Mouse (Mus musculus): ENCODE measurements at regions not wholly inside any gene's neighbourhood (a gene's known extent, or its start where the extent isn't known, plus 50 kb on each side); places are given as distances from the start of the nearest gene placed in this dataset.

GRCm38 (mm10) chr13:80981201-80981600, 98.0 kb downstream of the Arrdc3 start:
- Histone ChIP-seq H3K9me3 (ENCODE audit: control insufficient read depth, low read length) (no peaks in the 10 kb centered on the region), H3K27me3 (replicated peaks; ENCODE audit: control insufficient read depth, insufficient read depth, low read length) (no peaks in the 10 kb centered on the region), H3K4me3 (ENCODE audit: low read depth, low read length) (no peak overlapping the region), H3K4me1 (replicated peaks; ENCODE audit: control insufficient read depth, insufficient read depth, low read length) (no peaks in the 10 kb centered on the region), H3K4me2 (ENCODE audit: low read length) (no peak overlapping the region), H3K27ac (ENCODE audit: low read depth) (no peak overlapping the region), H3K9ac (ENCODE audit: low read length) (no peak overlapping the region), H3K36me3 (ENCODE audit: control insufficient read depth, insufficient read depth, low read length) (no peaks in the 10 kb centered on the region)
- WGBS: 81% methylated on average over 2 of the region's 2 CpGs
- DNase-seq (ENCODE audit: low spot score): no peak
- ATAC-seq (replicated peaks; ENCODE audit: low FRiP score, low TSS enrichment, low read depth): no peak

GRCm38 (mm10) chr13:80986657-80987056, 103.5 kb downstream of the Arrdc3 start:
- ATAC-seq (replicated peaks; ENCODE audit: low FRiP score, low TSS enrichment, low read depth): no peak
- no peak overlapping the region for H3K4me2 ChIP-seq (ENCODE audit: low read length)

GRCm38 (mm10) chr13:80989756-80990155, 106.6 kb downstream of the Arrdc3 start:
- H3K4me1 ChIP-seq (replicated peaks; ENCODE audit: control insufficient read depth, insufficient read depth, low read length): no peaks in the 10 kb centered on the region
- ATAC-seq (replicated peaks; ENCODE audit: low FRiP score, low TSS enrichment, low read depth): no peak
- no peaks in the 10 kb centered on the region for H3K36me3 ChIP-seq (ENCODE audit: control insufficient read depth, insufficient read depth, low read length)
- H3K27ac ChIP-seq (ENCODE audit: low read depth): no peak overlapping the region
- 76% methylated on average over 5 of the region's 5 CpGs for WGBS
- H3K9ac ChIP-seq (ENCODE audit: low read length): no peak overlapping the region
- H3K4me2 ChIP-seq (ENCODE audit: low read length): no peak overlapping the region
- H3K4me3 ChIP-seq (ENCODE audit: low read depth, low read length): no peak overlapping the region
- H3K27me3 ChIP-seq (replicated peaks; ENCODE audit: control insufficient read depth, insufficient read depth, low read length): no peaks in the 10 kb centered on the region
- H3K9me3 ChIP-seq (ENCODE audit: control insufficient read depth, low read length): no peaks in the 10 kb centered on the region
- DNase-seq (ENCODE audit: low spot score): no peak

More at GRCm38 (mm10) chr13:80986657-80987056, 103.5 kb downstream of the Arrdc3 start:
- Histone ChIP-seq H3K4me3 (ENCODE audit: low read depth, low read length) (no peak overlapping the region), H3K27me3 (replicated peaks; ENCODE audit: control insufficient read depth, insufficient read depth, low read length) (no peaks in the 10 kb centered on the region), H3K9ac (ENCODE audit: low read length) (no peak overlapping the region), H3K4me1 (replicated peaks; ENCODE audit: control insufficient read depth, insufficient read depth, low read length) (no peaks in the 10 kb centered on the region), H3K9me3 (ENCODE audit: control insufficient read depth, low read length) (no peaks in the 10 kb centered on the region), H3K36me3 (ENCODE audit: control insufficient read depth, insufficient read depth, low read length) (no peaks in the 10 kb centered on the region), H3K27ac (ENCODE audit: low read depth) (no peak overlapping the region)
- no peak for DNase-seq (ENCODE audit: low spot score)
- 66% methylated on average over 4 of the region's 4 CpGs for WGBS

- Histone ChIP-seq H3K27me3 (replicated peaks; ENCODE audit: control insufficient read depth, insufficient read depth, low read length) (no peaks in the 10 kb centered on the region), H3K4me1 (replicated peaks; ENCODE audit: control insufficient read depth, insufficient read depth, low read length) (no peaks in the 10 kb centered on the region), H3K27ac (ENCODE audit: low read depth) (no peak overlapping the region), H3K4me2 (ENCODE audit: low read length) (no peak overlapping the region), H3K36me3 (ENCODE audit: control insufficient read depth, insufficient read depth, low read length) (no peaks in the 10 kb centered on the region), H3K4me3 (ENCODE audit: low read depth, low read length) (no peak overlapping the region), H3K9ac (ENCODE audit: low read length) (no peak overlapping the region), H3K9me3 (ENCODE audit: control insufficient read depth, low read length) (no peaks in the 10 kb centered on the region)
- DNase-seq (ENCODE audit: low spot score): no peak
- 69% methylated on average over 2 of the region's 2 CpGs for WGBS
- no peak for ATAC-seq (replicated peaks; ENCODE audit: low FRiP score, low TSS enrichment, low read depth)
These were observed 109.2 kb downstream of the Arrdc3 start for GRCm38 (mm10) chr13:80992342-80992741.

- Histone ChIP-seq H3K9me3 (ENCODE audit: control insufficient read depth, low read length) (no peaks in the 10 kb centered on the region), H3K27me3 (replicated peaks; ENCODE audit: control insufficient read depth, insufficient read depth, low read length) (no peaks in the 10 kb centered on the region), H3K9ac (ENCODE audit: low read length) (no peak overlapping the region), H3K4me3 (ENCODE audit: low read depth, low read length) (no peak overlapping the region), H3K27ac (ENCODE audit: low read depth) (no peak overlapping the region), H3K36me3 (ENCODE audit: control insufficient read depth, insufficient read depth, low read length) (no peaks in the 10 kb centered on the region), H3K4me1 (replicated peaks; ENCODE audit: control insufficient read depth, insufficient read depth, low read length) (no peaks in the 10 kb centered on the region), H3K4me2 (ENCODE audit: low read length) (no peak overlapping the region)
- ATAC-seq (replicated peaks; ENCODE audit: low FRiP score, low TSS enrichment, low read depth): no peak
- DNase-seq (ENCODE audit: low spot score): no peak
- WGBS: 48% methylated on average over 5 of the region's 5 CpGs
These were observed 125.9 kb downstream of the Arrdc3 start for GRCm38 (mm10) chr13:81008864-81009766.

GRCm38 (mm10) chr13:81013953-81014352, 130.8 kb downstream of the Arrdc3 start:
- H3K27me3 ChIP-seq (replicated peaks; ENCODE audit: control insufficient read depth, insufficient read depth, low read length): no peaks in the 10 kb centered on the region
- no peak for ATAC-seq (replicated peaks; ENCODE audit: low FRiP score, low TSS enrichment, low read depth)

GRCm38 (mm10) chr13:81020106-81020747, 137.0 kb downstream of the Arrdc3 start:
- Histone ChIP-seq H3K27me3 (replicated peaks; ENCODE audit: control insufficient read depth, insufficient read depth, low read length) (no peaks in the 10 kb centered on the region), H3K27ac (ENCODE audit: low read depth) (no peak overlapping the region), H3K9ac (ENCODE audit: low read length) (no peak overlapping the region), H3K4me1 (replicated peaks; ENCODE audit: control insufficient read depth, insufficient read depth, low read length) (no peaks in the 10 kb centered on the region), H3K9me3 (ENCODE audit: control insufficient read depth, low read length) (no peaks in the 10 kb centered on the region), H3K4me3 (ENCODE audit: low read depth, low read length) (no peak overlapping the region), H3K36me3 (ENCODE audit: control insufficient read depth, insufficient read depth, low read length) (no peaks in the 10 kb centered on the region), H3K4me2 (ENCODE audit: low read length) (no peak overlapping the region)
- DNase-seq (ENCODE audit: low spot score) (no peak), ATAC-seq (replicated peaks; ENCODE audit: low FRiP score, low TSS enrichment, low read depth) (no peak)
- WGBS: 82% methylated on average over 3 of the region's 3 CpGs

More at GRCm38 (mm10) chr13:81013953-81014352, 130.8 kb downstream of the Arrdc3 start:
- WGBS: 87% methylated on average over 1 of the region's 1 CpGs
- Histone ChIP-seq H3K4me3 (ENCODE audit: low read depth, low read length) (no peak overlapping the region), H3K4me2 (ENCODE audit: low read length) (no peak overlapping the region), H3K4me1 (replicated peaks; ENCODE audit: control insufficient read depth, insufficient read depth, low read length) (no peaks in the 10 kb centered on the region), H3K9ac (ENCODE audit: low read length) (no peak overlapping the region), H3K36me3 (ENCODE audit: control insufficient read depth, insufficient read depth, low read length) (no peaks in the 10 kb centered on the region), H3K9me3 (ENCODE audit: control insufficient read depth, low read length) (no peaks in the 10 kb centered on the region), H3K27ac (ENCODE audit: low read depth) (no peak overlapping the region)
- DNase-seq (ENCODE audit: low spot score): no peak

- Histone ChIP-seq H3K4me1 (replicated peaks; ENCODE audit: control insufficient read depth, insufficient read depth, low read length) (no peaks in the 10 kb centered on the region), H3K36me3 (ENCODE audit: control insufficient read depth, insufficient read depth, low read length) (no peaks in the 10 kb centered on the region), H3K27ac (ENCODE audit: low read depth) (no peak overlapping the region), H3K4me2 (ENCODE audit: low read length) (no peak overlapping the region), H3K27me3 (replicated peaks; ENCODE audit: control insufficient read depth, insufficient read depth, low read length) (no peaks in the 10 kb centered on the region), H3K9ac (ENCODE audit: low read length) (no peak overlapping the region), H3K4me3 (ENCODE audit: low read depth, low read length) (no peak overlapping the region), H3K9me3 (ENCODE audit: control insufficient read depth, low read length) (no peaks in the 10 kb centered on the region)
- WGBS: 89% methylated on average over 2 of the region's 2 CpGs
- DNase-seq (ENCODE audit: low spot score) (no peak), ATAC-seq (replicated peaks; ENCODE audit: low FRiP score, low TSS enrichment, low read depth) (no peak)
These were observed 137.6 kb downstream of the Arrdc3 start for GRCm38 (mm10) chr13:81020811-81021210.
